Mouse (Mus musculus): ENCODE measurements at regions not wholly inside any gene's neighbourhood (a gene's known extent, or its start where the extent isn't known, plus 50 kb on each side); places are given as distances from the start of the nearest gene placed in this dataset.
"Not testable (repeated sequence)": the region's sequence is repeated elsewhere in the genome, so short reads cannot be mapped to it uniquely, and the experiment has no call there.

GRCm38 (mm10) chr3:20892916-20893430, 526.0 kb upstream of the Agtr1b start:
- DNase-seq (ENCODE audit: low spot score in 2 of 2), result peak; percentile 26 to 38

GRCm38 (mm10) chr3:20864241-20864640, 497.3 kb upstream of the Agtr1b start:
- DNase-seq (ENCODE audit: low spot score in 2 of 2), result no peak

GRCm38 (mm10) chr3:20831038-20831437, 464.1 kb upstream of the Agtr1b start:
- no peak for DNase-seq (ENCODE audit: low spot score in 2 of 2)

GRCm38 (mm10) chr3:20829391-20829790, 462.4 kb upstream of the Agtr1b start:
- DNase-seq (ENCODE audit: low spot score in 2 of 2), result no peak

GRCm38 (mm10) chr3:20828811-20829210, 461.8 kb upstream of the Agtr1b start:
- no peak for DNase-seq (ENCODE audit: low spot score in 2 of 2)

GRCm38 (mm10) chr3:20825661-20826334, 458.8 kb upstream of the Agtr1b start:
- DNase-seq (ENCODE audit: low spot score in 2 of 2), result no peak

- peak; percentile 25 to 32 for DNase-seq (ENCODE audit: low spot score in 2 of 2)
Measured at GRCm38 (mm10) chr3:20822226-20822625, 455.2 kb upstream of the Agtr1b start.

GRCm38 (mm10) chr3:20821712-20822111, 454.7 kb upstream of the Agtr1b start:
- no peak for DNase-seq (ENCODE audit: low spot score in 2 of 2)

- DNase-seq (ENCODE audit: low spot score in 2 of 2), result no peak
Measured at GRCm38 (mm10) chr3:20820047-20820446, 453.1 kb upstream of the Agtr1b start.

GRCm38 (mm10) chr3:20819586-20819985, 452.6 kb upstream of the Agtr1b start:
- no peak for DNase-seq (ENCODE audit: low spot score in 2 of 2)

- DNase-seq (ENCODE audit: low spot score in 2 of 2), result no peak
Measured at GRCm38 (mm10) chr3:20816613-20817012, 449.6 kb upstream of the Agtr1b start.

- peak; percentile 34 to 46 for DNase-seq (ENCODE audit: low spot score in 2 of 2)
Measured at GRCm38 (mm10) chr3:20794256-20794655, 427.3 kb upstream of the Agtr1b start.

GRCm38 (mm10) chr3:20792503-20792902, 425.5 kb upstream of the Agtr1b start:
- no peak for DNase-seq (ENCODE audit: low spot score in 2 of 2)

- DNase-seq (ENCODE audit: low spot score in 2 of 2), result no peak
Measured at GRCm38 (mm10) chr3:20777883-20778282, 410.9 kb upstream of the Agtr1b start.

GRCm38 (mm10) chr3:20776964-20777304, 410.0 kb upstream of the Agtr1b start:
- no peak for DNase-seq (ENCODE audit: low spot score in 2 of 2)

GRCm38 (mm10) chr3:20776128-20776963, 409.4 kb upstream of the Agtr1b start:
- peak; percentile 46 to 82 for DNase-seq (ENCODE audit: low spot score in 2 of 2)

GRCm38 (mm10) chr3:20734302-20734701, 367.3 kb upstream of the Agtr1b start:
- DNase-seq (ENCODE audit: low spot score in 2 of 2), result peak in 1 of 2 experiments; percentile 32

GRCm38 (mm10) chr3:20732005-20732404, 365.0 kb upstream of the Agtr1b start:
- no peak for DNase-seq (ENCODE audit: low spot score in 2 of 2)

- DNase-seq (ENCODE audit: low spot score in 2 of 2), result peak; percentile 20 to 27
Measured at GRCm38 (mm10) chr3:20730481-20730880, 363.5 kb upstream of the Agtr1b start.

GRCm38 (mm10) chr3:20729776-20730175, 362.8 kb upstream of the Agtr1b start:
- DNase-seq (ENCODE audit: low spot score in 2 of 2), result not testable (repeated sequence)

- no peak for DNase-seq (ENCODE audit: low spot score in 2 of 2)
Measured at GRCm38 (mm10) chr3:20714671-20715070, 347.7 kb upstream of the Agtr1b start.

- DNase-seq (ENCODE audit: low spot score in 2 of 2), result no peak
Measured at GRCm38 (mm10) chr3:20709661-20710060, 342.7 kb upstream of the Agtr1b start.

- DNase-seq (ENCODE audit: low spot score in 2 of 2), result peak; percentile 50 to 71
Measured at GRCm38 (mm10) chr3:20695322-20695859, 328.4 kb upstream of the Agtr1b start.
